Mouse (Mus musculus): ENCODE results near the gene Uchl3. TPM values are rescaled to one million over a fixed set of nuclear protein-coding genes. Genes with fewer than 3 reads are reported as not detected.

Uchl3 gene
- polyA plus RNA-seq (2012; rRNA removed): 4.5 and 6.5 TPM in 2 replicates

DNA sequence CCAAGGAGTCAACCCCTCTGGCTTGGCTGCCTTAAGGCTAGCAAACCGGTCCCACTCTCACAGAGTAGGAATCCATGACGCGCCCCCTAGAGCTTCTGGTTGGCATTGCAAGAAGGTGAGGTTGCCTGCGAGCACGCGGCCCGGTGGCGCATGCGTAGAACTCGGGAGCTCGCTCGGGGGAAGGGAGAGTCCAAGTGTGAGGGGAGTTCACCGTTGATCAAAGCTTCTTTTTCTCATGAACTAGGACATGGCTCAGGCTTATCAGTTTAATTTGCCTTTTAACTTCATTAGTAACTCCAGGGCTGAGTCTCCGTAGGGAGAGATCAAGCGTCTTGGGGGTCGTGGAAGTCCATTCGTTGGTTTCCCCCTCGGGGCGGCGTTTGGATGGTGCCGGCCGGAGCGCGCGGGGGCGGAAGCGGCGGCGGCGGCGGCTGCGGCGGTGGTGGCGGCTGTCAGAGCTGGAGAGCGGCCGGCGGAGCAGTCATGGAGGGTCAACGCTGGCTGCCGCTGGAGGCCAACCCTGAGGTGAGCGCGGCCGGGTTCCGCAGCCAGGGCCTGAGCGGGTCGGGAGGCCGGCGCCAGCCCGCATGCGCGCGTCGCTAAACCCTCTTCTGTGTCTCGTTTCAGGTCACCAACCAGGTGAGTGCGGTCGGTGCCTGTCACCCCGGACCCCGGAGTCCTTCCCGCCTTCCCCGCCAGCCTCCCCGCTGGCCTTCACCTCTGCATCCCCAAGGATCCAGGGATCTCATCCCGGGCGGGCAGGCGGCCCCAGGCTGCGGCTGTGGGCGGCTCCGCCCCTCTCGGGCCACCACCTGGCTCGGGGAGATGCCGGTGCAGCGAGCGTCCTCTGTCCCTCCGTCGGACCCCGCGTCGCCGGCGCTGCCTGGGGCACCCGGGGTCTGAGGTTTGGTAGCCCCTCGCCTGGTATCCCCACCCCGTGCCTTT lies at the start of gene Uchl3:
Uchl3 (plus strand) TSS at position 387 of the 945 bp plus-strand sequence.

DNA sequence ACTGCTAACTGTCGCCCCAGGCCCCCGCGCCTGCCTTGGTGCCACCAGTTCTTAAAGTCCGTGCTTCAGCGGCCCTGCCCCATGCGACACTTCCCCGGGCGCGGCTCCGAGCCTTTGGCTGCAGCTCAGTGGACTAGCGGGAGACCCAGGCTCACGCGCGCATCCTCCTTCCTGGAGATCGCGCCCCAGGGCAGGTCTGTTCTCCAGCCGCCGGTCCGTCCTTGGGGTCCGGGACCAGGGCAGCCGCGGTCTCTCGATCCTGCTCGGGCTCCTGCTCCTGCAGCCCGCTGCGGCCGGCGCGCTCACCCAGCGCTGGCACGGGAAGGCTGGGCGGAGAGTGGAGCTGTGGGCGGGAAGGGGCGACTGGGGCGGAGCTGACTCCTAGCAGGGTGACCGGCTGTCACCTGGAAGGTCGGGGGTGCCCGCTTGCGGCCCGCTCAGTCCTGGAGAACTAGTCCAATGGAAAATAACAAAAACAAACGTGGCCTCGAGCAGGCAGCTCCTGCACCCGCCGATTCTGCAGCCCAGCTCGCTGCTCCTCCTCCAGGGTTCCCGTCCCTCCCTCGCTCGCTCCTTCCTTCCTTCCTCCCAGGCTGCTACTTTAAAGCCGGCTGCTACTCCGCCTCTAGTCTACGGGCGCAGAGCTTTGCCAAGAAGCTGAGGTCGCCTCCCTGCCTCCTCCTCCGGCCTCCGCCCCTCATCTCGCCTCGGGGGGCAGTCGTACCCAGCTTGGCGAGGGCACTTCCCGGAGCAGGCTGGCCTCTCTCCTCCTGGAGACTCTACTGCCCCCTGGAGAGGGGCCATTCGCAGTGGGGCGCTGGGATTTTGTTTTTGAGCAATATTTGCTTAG lies 45.0 kb upstream of the Uchl3 start, which contains the start of gene Tbc1d4:
Tbc1d4 (minus strand) TSS at position 673 of the 850 bp plus-strand sequence.

DNA sequence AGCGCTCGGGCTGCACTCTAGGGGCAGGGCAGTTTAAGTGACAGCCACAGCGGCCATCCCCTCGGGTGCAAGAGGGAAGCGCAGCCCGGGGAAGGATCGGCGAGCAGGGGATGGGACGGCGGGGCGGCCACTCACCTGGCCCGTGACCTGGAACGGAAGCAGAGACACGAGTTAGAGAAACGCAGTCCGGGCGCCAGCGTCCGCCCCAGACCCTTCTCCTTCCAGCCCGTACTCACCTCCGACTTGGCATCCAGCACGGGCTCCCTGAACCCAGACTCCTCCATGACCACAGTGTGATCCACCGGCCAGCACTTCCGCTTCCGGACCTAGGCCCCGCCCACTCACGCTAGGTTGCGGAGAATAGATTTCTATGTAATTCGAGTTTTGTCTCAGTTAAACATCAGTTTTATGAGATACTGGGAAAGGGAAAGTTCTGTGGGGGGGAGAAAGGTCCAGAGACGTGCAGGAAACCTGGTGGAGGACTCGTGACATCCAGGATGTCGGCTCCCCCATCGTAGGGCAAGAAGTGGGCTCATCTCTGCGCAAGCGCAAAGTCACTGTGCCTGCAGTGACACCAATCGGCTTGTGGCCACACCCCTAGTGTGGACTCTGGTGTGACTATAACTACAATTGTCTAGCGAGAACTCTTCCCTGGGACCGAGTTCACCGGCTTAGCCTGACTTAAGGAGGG lies 13.5 kb upstream of the Uchl3 start, which contains the start of gene Commd6:
Commd6 (minus strand) TSS at position 534 of the 691 bp plus-strand sequence.

DNA sequence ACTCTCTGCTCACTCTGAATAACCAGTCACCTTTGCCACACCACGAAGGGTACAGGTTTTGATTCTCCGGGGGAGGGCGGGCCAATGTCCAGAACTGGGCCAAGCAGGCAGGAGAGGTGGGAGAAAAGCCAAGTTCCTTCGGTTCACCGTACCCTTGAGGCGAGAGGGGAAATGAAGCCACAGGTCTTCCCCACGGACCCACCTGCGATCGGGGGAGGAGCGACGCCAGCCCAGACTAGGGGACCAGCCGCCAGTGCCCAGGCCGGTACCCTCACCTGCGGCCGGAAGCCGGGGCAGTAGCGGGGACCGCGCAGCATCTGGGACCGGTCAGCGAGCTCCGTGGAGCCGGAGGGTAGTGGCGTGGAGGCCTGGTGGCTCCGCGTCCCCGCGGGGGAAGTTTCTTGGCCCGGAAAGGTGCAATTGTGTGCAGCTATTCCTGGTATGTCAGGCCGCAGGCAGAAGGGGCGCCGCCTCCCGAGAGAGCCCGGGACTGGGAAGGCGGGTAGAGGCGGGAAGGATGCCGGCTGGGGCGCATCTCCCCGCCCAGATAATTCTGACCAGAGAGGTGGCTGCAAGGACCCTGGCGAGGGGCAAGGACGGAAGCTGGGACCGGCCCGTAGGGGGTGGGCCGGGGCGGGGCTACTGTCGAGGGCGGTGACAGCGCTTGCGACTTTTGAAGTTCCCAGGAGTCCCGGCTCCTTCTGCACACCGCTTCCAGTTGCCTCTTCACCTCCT lies 75.6 kb downstream of the Uchl3 start, which contains the start of the genes Gm9922 and Lmo7:
Gm9922 (minus strand) TSS at position 578 of the 735 bp plus-strand sequence.
Lmo7 (plus strand) TSS at position 721 of the 735 bp plus-strand sequence.

Other genes with a start within 250 kb of the Uchl3 start
- gene Tbc1d4, start 44.8 kb upstream of the Uchl3 start, polyA plus RNA-seq (2012; rRNA removed): 1.8 and 1.9 TPM in 2 replicates
- 7.8 and 8.3 TPM in 2 replicates for gene Commd6, start 13.3 kb upstream of the Uchl3 start, polyA plus RNA-seq (2012; rRNA removed)
- gene Gm9922, start 75.8 kb downstream of the Uchl3 start, polyA plus RNA-seq (2012; rRNA removed): 1.7 and 2.9 TPM in 2 replicates
- gene Lmo7, start 76.0 kb downstream of the Uchl3 start, polyA plus RNA-seq (2012; rRNA removed): 46.0 and 56.5 TPM in 2 replicates

Measured in stomach, adult 2 months (tissue).